Mouse (Mus musculus) ovary, adult 10 weeks (tissue): ENCODE measurements around the gene Col15a1. TPM values are rescaled to one million over a fixed set of nuclear protein-coding genes. Genes with fewer than 3 reads are reported as not detected.

ENCODE experiments used
- polyA plus RNA-seq: library from polyadenylated mRNA; stranded (reverse); fragments of 350-450 nt; fragmentation: Illumina TruSeq; extraction: RNeasy Lipid Tissue Mini Kit (QIAGEN cat#74804); gene quantifications from one replicate; pipeline ENCODE4 v1.2.3, GENCODE M21; 2014

Gene Col15a1
- 59.2 TPM for polyA plus RNA-seq

DNA sequence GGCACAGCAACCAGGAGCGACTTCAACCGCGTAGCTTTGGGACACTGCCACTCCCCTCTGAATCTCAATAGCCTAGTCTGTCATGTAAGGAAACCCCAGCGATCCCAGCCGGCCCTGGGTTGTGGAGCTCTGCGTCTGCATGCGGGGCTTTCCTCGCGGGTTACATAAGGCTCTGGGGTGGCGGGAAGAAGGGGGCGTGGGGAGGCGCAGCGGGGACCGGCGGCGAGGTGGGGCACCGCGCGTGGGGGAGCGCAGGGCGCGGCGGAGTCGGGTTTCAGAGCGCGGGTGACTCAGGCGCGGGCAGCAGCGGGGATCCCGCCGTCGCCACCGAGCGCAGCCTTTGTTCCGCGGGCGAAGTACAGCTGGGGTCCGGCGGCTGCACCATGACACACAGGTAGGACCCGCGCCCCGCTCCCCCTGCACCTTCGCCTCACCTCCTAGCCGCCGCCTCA is at the start of gene Col15a1:
TSS of gene Col15a1 (plus strand) at position 193 of the 452 bp plus-strand sequence.

DNA sequence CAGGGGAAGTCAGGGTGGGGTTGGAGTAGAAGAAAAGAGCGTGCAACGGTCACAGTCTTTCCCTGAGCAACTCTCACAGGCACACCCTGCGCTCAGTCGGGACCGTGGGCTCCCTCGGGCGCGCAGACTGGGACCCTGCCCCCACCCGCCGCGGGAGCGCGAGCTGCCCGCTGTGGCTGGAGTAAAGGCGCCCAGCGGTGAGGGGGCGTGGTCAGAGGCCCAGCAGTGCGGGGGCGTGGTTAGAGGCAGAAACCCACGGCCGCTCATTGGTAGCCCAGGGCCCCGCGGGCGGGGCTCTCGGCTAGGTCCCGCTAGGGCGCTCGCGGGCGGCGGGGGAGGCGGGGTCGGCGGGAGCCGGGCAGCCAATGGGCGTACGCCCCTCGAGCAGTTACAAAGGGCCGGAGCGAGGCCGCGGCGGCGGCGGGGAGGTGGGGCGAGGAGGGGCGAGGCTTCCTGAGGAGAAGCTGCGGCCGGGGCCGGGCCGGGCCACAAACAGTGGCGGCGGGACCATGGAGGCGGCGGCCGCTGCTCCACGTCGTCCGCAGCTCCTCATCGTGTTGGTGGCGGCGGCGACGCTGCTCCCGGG is 144.9 kb downstream of the Col15a1 start, which contains the start of gene Tgfbr1:
TSS of gene Tgfbr1 (plus strand) at position 420 of the 586 bp plus-strand sequence.

Other genes with a start within 250 kb of the Col15a1 start
- 0.26 TPM for gene Gabbr2, start 216.3 kb upstream of the Col15a1 start, polyA plus RNA-seq
- gene Anks6, start 150.7 kb upstream of the Col15a1 start, polyA plus RNA-seq = not detected
- gene Galnt12, start 116.3 kb upstream of the Col15a1 start, polyA plus RNA-seq = 3.1 TPM
- gene Tgfbr1, start 145.1 kb downstream of the Col15a1 start, polyA plus RNA-seq = 264 TPM